Mouse (Mus musculus) fibroblast of lung, adult 2 months (primary cell): Measurements from ENCODE around the gene Eno1.

ENCODE experiments used
- DNase-seq: peaks from one replicate; pipeline ENCODE4 v3.0.0-alpha.2; 2011; ENCODE audit warnings: low read depth

The Eno1 gene

GRCm38 (mm10) chr4:150236521-150237481, at the start of gene Eno1:
Gene Eno1, plus strand, starts transcription at chr4:150236721.
- peak; percentile 89 for DNase-seq

GRCm38 (mm10) chr4:150188236-150188635, 48.3 kb upstream of the Eno1 start:
- no peak for DNase-seq

GRCm38 (mm10) chr4:150192199-150192598, 44.3 kb upstream of the Eno1 start:
- no peak for DNase-seq

GRCm38 (mm10) chr4:150193915-150194314, 42.6 kb upstream of the Eno1 start:
- no peak for DNase-seq

- no peak for DNase-seq
Measured at GRCm38 (mm10) chr4:150198268-150198667, 38.3 kb upstream of the Eno1 start.

DNA sequence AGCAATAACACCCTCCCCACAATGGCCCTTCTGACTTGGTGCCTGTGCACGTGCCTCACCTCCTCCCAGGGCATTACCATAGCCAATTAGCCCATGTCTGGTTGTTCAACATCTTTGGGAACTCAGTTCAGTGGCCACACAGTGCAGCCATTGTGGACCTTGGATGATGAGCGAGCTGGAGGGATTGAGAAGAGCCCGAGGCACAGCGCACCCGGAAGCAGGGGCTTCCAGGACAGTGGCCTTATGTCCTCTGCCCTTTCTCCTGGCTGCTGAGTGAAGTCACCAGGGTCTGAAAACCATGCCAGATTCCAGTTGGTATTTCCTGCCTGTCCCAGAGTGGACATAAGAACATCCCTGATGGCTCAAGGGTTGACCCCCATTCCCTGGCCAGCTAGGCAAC, 35.3 kb upstream of the Eno1 start, which contains the start of gene Car6:
Car6 (minus strand) TSS at position 101 of the 400 bp plus-strand sequence.
- DNase-seq, result no peak

GRCm38 (mm10) chr4:150202702-150203101, 33.8 kb upstream of the Eno1 start:
- no peak for DNase-seq

DNA sequence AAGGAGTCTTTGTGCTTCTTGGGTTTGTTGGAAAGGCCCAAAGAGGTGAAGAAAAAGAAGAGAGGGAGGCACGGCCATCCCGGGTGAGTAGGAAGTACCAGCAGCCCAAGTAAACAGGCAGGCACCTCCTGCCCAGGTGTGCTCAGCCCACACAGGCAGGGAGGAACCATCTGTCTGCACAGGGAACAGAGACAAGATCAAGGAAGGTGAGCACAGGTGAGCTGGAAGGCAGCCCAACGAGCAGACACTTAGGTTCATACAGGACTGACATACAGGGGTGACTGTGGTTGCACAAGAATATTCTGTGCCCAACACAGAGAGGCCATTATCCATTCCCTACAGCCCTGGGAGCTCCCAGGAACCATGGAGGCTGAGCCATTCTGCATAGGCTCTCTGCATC, 31.6 kb upstream of the Eno1 start:
- no peak for DNase-seq

DNA sequence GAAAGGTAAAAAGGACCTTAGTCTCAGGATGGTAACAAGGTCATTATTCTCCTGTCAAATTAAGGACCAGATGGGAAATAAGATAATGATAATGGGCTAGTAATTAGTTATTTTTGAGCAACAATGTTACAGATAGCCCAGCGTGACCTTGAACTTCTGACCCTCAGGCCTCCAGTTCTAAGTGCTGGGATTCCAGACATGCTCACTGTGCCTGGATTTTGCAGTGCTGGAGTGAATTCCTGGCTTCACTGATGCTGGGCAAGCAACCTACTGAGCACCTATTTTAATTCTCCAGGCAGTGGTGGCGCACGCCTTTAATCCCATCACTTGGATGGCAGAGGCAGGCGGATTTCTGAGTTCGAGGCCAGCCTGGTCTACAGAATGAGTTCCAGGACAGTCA, 26.8 kb upstream of the Eno1 start:
- DNase-seq, result no peak

DNA sequence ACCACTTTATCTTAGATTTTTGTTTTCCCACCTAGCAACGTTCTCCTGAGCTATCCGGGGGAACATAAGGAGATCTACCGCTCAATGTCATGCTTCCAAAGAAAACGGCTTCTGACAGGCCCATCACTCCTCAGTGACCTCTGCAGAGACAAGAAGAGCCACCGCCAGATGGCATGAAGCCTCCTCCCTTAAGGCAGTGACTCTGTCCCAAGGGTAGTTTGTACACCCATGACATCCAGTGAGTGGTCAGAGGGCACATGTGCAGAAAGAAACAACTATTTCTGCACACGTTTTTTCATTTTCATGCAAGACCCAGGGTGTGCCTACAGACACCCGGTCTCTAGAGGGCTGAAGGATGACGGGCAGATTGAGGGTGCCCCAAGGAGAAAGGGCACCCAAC, 26.2 kb upstream of the Eno1 start:
- no peak for DNase-seq

- no peak for DNase-seq
Measured at GRCm38 (mm10) chr4:150211930-150212552, 24.5 kb upstream of the Eno1 start.

DNA sequence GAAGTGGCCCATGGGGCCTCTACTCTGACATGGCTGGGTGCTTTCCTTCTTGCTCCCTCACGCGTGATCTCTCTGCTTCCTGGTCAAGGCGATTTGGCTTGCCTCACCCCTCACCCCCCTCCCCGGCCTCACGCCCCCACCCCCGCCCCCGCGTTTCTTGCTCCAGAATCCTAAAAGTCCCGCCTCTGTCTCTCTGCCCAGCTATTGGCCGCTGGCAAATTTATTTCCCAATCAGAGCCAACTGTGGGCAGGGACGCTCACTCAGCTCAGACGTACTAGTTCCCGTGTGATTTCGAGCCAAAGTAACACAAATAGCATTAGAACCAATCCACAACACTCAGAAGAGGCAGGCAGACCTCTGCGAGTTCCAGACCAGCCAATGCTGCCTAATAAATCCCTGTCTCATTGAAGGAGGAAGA, 24.0 kb upstream of the Eno1 start:
- no peak for DNase-seq

DNA sequence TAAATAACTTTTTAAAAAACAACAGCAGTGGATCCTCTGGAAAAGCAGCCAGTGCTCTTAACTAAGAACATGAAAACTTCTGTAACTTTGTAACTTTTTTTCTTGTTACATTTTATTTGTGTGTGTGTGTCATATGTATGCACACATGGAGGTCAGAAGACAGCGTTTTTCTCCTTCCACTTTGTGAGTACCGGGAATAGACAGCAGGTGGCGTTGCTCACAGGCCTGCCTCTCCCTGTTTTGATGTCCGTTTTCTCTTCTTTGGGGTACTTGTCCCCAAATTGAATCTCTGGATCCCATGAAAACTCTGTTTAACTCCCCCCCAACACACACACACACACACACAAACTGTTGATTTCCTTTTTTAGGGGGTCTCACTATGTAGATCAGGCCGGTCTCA, 22.6 kb upstream of the Eno1 start:
- DNase-seq, result no peak

DNA sequence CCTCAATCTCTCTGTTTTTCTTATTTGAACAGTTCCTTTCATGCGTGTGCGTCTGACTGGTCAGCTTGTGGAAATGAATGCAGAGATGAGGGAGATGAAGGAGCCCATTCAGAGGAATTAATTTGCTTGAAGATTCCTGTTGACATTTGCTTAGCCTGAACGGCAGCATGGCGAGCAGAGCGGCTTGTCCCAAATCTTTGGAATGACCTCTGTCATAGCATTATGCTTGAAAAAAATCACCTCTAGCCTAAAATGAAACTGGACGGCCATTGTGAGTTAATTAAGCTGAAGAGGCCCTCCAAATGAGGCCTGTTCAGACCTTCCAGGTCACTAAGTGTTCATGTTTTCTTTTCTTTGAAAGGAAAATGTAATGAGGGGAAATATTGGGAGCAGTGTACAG, 20.1 kb upstream of the Eno1 start:
- DNase-seq, result no peak

DNA sequence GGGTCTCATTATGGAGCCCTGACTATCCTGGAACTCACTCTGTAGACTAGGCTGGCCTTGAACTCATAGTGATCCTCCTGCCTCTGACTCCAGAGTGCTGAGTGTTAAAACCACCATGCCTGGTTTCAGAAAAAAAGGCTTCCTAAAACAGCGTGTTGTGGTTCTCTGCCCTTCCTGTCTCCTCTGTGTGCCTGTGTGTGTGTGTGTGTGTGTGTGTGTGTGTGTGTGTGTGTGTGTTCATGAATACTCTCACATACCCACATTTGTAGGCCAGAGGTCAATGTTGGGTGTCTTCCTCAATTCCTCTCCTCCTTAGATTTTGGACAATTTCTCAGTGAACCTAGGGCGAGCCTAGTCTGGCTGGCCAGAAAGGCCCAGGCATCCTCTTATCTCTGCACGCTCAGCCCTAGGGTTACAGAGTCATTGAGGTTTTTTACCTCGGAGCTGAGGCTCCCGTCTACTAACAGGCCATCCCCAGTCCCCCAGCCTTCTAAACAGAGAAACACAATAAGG, 19.4 kb upstream of the Eno1 start:
- no peak for DNase-seq

DNA sequence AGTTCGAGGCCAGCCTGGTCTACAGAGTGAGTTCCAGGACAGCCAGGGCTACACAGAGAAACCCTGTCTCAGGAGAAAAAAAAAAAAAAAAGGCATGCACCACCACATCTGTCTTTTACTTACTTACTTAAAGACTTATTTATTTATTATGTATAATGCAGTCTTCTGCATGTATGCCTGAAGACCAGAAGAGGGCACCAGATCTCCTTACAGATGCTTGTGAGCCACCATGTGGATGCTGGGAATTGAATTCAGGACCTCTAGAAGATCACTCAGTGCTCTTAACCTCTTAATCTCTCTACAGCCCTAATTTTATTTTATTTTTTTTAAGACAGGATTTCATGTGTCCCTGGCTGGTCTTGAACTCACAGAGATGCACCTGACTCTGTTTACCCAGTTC, 18.6 kb upstream of the Eno1 start:
- DNase-seq, result no peak

DNA sequence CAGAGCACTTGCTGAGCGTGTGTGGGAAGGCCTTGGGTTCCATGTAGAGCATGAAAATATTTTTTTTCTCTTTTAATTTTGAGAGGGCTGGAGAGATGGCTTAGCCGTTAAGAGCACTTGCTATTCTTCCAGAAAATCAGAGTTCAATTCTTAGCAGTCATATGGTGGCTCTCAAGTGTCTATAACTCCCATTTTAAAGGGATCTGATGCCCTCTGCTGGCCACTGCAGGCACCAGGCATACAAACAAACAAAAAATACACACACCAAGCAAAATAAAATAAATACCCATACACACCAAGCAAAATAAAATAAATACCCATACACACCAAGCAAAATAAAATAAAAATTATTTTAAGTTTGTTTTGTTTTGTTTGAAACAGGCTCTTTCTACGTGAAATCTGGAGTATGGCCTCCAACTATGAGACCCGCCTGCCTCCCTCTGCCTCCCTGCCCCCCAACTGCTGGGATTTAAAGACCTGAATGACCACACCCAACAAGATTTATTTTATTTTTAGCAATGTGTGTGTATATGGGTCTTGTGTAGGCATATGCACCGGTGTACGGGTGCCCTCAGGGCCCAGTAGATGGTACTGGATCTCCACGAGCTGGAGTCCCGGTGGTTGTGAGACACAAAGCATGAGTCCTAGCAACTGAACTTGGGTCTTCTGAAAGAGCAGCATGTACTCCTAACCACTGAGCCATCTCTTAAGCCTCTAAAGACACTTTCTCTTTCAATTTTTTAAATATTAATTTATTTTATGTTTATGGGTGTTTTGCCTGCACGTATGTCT, 16.8 kb upstream of the Eno1 start:
- no peak for DNase-seq

DNA sequence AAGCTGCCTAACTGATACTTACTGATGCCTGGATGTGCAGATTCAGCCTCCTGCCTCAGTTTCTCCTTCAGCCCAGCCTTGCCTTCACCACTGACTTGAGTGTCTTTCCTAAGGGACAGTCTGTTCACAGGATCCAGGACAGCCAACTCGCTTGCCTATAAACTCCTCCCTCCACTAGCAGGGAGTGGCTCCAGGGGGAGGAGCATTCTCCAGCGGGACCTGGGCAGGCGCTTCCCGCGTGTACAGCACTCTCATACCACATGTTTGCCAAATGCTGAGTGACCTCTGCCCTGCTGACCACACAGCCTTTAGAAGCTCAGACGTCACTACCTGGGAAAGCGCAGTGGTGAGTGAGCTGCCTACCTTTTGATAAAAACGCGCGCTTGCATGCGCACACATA, 15.9 kb upstream of the Eno1 start:
- no peak for DNase-seq

DNA sequence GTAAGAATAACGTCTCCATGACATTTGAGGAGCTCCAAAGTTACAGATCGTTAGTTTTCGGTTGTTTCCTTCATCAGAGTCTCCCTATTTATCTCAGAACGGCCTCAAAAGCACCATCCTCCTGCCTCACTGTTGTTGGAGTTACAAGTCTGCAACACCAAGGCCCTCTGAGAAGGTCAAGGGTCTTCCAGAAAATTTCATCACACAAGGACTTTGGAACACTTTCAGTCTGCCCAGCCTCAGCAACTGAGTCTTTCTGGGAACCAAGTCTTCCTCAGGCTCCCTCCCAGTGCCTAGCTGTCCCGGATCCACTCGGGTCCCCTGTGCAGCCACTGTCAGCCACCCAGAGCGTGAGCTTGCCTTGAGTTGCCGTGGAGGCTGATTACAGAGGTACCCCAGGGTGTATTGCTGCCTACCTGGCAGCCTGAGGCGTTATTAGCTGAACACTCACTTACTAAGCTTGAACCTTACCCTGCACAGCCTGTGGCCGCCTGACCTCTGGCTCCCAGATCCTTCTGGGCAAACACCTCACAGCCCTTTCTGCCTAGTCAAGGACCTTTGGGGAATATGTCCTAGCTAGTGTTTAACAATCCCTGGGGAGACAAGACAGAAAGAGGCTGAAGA, 15.4 kb upstream of the Eno1 start:
- no peak for DNase-seq

DNA sequence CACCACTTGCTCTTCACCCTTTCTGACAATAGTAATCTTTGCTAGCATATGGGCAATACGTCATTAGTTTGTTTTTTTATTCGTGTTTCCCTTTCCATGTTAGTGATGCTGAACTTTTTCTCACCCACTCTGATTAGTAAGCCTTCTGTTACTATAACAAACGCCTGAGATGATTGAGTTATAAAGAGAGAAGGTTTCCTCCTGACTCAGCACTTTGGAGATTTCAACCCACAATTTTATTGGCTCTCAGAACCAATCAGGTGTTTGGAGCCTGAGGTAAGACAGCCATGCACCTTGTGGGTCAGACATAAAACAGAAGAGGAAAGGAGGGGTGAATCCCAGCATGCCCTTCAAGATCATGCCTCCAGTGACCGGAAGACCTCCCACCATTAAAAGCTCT, 12.7 kb upstream of the Eno1 start:
- no peak for DNase-seq

- no peak for DNase-seq
Measured at GRCm38 (mm10) chr4:150225700-150226099, 10.8 kb upstream of the Eno1 start.
